Mouse (Mus musculus) lung, postnatal 10 days (tissue): Measurements from ENCODE around the gene Plscr1.

Experiments
- DNase-seq: peaks from one replicate; pipeline ENCODE4 v3.0.0; 2021

Plscr1 gene

GRCm38 (mm10) chr9:92249447-92249852 lies at the start of gene Plscr1:
Gene Plscr1 (plus strand): TSS chr9:92249750.
- no peak for DNase-seq

- DNase-seq, result no peak
Observed at GRCm38 (mm10) chr9:92204397-92204796, 45.2 kb upstream of the Plscr1 start.

GRCm38 (mm10) chr9:92207307-92207706 lies 42.2 kb upstream of the Plscr1 start:
- DNase-seq, result peak; percentile 79

GRCm38 (mm10) chr9:92207757-92208156 lies 41.8 kb upstream of the Plscr1 start:
- DNase-seq, result peak; percentile 5

- DNase-seq, result no peak
Observed at GRCm38 (mm10) chr9:92209850-92210249, 39.7 kb upstream of the Plscr1 start.

- peak; percentile 12 for DNase-seq
Observed at GRCm38 (mm10) chr9:92210386-92210967, 39.1 kb upstream of the Plscr1 start.

- peak; percentile 6 for DNase-seq
Observed at GRCm38 (mm10) chr9:92211048-92211447, 38.5 kb upstream of the Plscr1 start.

- no peak for DNase-seq
Observed at GRCm38 (mm10) chr9:92217484-92217883, 32.1 kb upstream of the Plscr1 start.

GRCm38 (mm10) chr9:92217896-92218295 lies 31.7 kb upstream of the Plscr1 start:
- DNase-seq, result no peak

- DNase-seq, result no peak
Observed at GRCm38 (mm10) chr9:92220151-92220550, 29.4 kb upstream of the Plscr1 start.

GRCm38 (mm10) chr9:92221480-92221879 lies 28.1 kb upstream of the Plscr1 start:
- DNase-seq, result no peak

- DNase-seq, result no peak
Observed at GRCm38 (mm10) chr9:92224598-92225231, 24.8 kb upstream of the Plscr1 start.

- DNase-seq, result no peak
Observed at GRCm38 (mm10) chr9:92226127-92226655, 23.4 kb upstream of the Plscr1 start.

GRCm38 (mm10) chr9:92226795-92227194 lies 22.8 kb upstream of the Plscr1 start:
- no peak for DNase-seq

GRCm38 (mm10) chr9:92228867-92229832 lies 20.4 kb upstream of the Plscr1 start:
- no peak for DNase-seq

- no peak for DNase-seq
Observed at GRCm38 (mm10) chr9:92229833-92230205, 19.7 kb upstream of the Plscr1 start.

GRCm38 (mm10) chr9:92234901-92235458 lies 14.6 kb upstream of the Plscr1 start:
- DNase-seq, result no peak

- no peak for DNase-seq
Observed at GRCm38 (mm10) chr9:92248773-92249446, 640 bp upstream of the Plscr1 start.

GRCm38 (mm10) chr9:92249987-92250772 lies 630 bp downstream of the Plscr1 start:
- peak; percentile 85 for DNase-seq

- no peak for DNase-seq
Observed at GRCm38 (mm10) chr9:92252718-92253117, 3.2 kb downstream of the Plscr1 start.

- DNase-seq, result no peak
Observed at GRCm38 (mm10) chr9:92253585-92254321, 4.2 kb downstream of the Plscr1 start.
